Mouse (Mus musculus) E14TG2a.4 (cell line): ENCODE measurements around the gene Cwf19l1.

Experiments used
- CTCF ChIP-seq: conservative IDR thresholded peaks from 2 replicates; pipeline ENCODE4 v1.5.1; 2014; ENCODE audit warnings: low read length
- NANOG ChIP-seq: IDR thresholded peaks from 2 replicates; pipeline ENCODE4 v1.6.1; 2014; ENCODE audit warnings: borderline replicate concordance, low read length, mixed read lengths
- POU5F1 ChIP-seq: IDR thresholded peaks from 2 replicates; pipeline ENCODE4 v1.6.1; 2014; ENCODE audit warnings: low read length, borderline replicate concordance

GRCm38 (mm10) chr19:44069121-44069913 lies 66.4 kb downstream of the Cwf19l1 start, which contains the start of gene Erlin1:
- TF ChIP-seq POU5F1 (no peak), CTCF (no peak), NANOG (no peak)
